Comparison of ENCODE assay signal across 22 mouse cellular contexts in the genomic region with DNA sequence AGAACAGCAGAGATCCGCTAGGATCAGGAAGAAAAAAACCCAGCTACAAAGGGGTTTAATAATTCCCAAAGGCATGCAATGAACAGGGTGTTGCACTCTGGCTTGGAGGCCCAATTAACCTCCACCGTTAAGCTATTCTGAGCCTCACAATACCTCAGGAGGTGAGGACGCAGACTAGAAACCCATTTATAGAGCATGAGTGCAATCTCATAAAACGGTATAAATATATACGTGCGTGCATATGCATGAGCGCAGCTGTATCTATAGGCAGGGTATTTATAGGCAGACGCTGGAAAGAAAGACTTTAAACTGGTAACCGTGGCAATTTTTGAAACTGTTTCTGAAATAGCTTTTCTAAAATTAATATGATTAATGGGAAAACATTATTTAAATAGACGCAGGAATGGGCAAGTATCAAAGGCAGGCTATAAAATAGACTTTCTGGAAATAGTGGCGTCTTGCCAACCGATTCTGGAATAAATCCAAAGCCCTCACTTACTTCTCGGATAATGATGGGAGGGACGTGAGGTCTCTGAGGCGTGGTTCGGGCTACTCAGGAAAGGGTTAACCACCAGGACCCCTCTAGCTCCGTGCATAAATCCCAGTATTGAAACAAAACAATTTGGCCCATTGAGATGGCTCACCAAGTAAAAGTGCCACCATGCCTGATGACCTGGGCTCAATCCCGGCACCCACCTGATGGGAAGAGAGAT. TPM values are rescaled to one million over a fixed set of nuclear protein-coding genes. Genes with fewer than 3 reads are reported as not detected.
A peak's percentile ranks its signal among the peaks of the same experiment; 100 is the strongest.
DNase-seq lines count a peak whose midpoint lies in the region; ATAC-seq and TF ChIP-seq lines count a peak whose summit lies in the region.
"Had no signal": no experiment of that assay in that cellular context is flagged by ENCODE, and none has a peak within 500 bp of the region (broad histone marks: within the 10 kb centered on the region; RNA-seq: fewer than 3 reads in every experiment).

No protein-coding gene starts in this region.

- no peak for DNase-seq in hindbrain, embryonic 14.5 days (ENCODE audit: low spot score)
- no peak for DNase-seq in hindbrain, postnatal 0 days (ENCODE audit: low spot score)
- peak; percentile 39 for DNase-seq in lung, postnatal 10 days
- DNase-seq in lung, postnatal 36 days: no peak
- no peak for DNase-seq in layer of hippocampus, adult 18-20 months (ENCODE audit: low spot score in 2 of 2)
- DNase-seq: cerebellum, adult 11 months; heart, adult 11 months; thymus, postnatal 36 days had no signal

- no peak for TF ChIP-seq CTCF in hindbrain, postnatal 0 days (IDR thresholded peaks at IDR 0.05; ENCODE audit: low read depth)

- no peaks in the 10 kb centered on the region for H3K9me3 ChIP-seq in hindbrain, embryonic 14.5 days (ENCODE audit: control insufficient read depth, low read length)
- no peaks in the 10 kb centered on the region for H3K9me3 ChIP-seq in hindbrain, postnatal 0 days (ENCODE audit: low read length)
- no peaks in the 10 kb centered on the region for H3K9me3 ChIP-seq in forebrain, embryonic 15.5 days
- no peaks in the 10 kb centered on the region for H3K9me3 ChIP-seq in limb, embryonic 13.5 days

- H3K4me1 ChIP-seq in hindbrain, embryonic 14.5 days (replicated peaks; ENCODE audit: control insufficient read depth, insufficient read depth, low read length): peaks cover 15% of the 10 kb centered on the region
- no peaks in the 10 kb centered on the region for H3K4me1 ChIP-seq in hindbrain, postnatal 0 days (ENCODE audit: insufficient read depth, low read length)
- H3K4me1 ChIP-seq in forebrain, embryonic 15.5 days: peaks cover 20% of the 10 kb centered on the region
- H3K4me1 ChIP-seq in limb, embryonic 13.5 days: peaks cover 61% of the 10 kb centered on the region

- 46% methylated on average over 18 of the region's 18 CpGs for WGBS in hindbrain, embryonic 14.5 days
- 34% methylated on average over 18 of the region's 18 CpGs for WGBS in hindbrain, postnatal 0 days
- WGBS in forebrain, embryonic 15.5 days: 15% methylated on average over 18 of the region's 18 CpGs
- WGBS in limb, embryonic 13.5 days: 29% methylated on average over 18 of the region's 18 CpGs

- H3K27ac ChIP-seq in hindbrain, embryonic 14.5 days: 0 out of 2 replicates have a peak overlapping the region, but pooled peaks have one; percentile 26
- H3K27ac ChIP-seq in hindbrain, postnatal 0 days: no peak overlapping the region
- peak overlapping the region; percentile 42 for H3K27ac ChIP-seq in forebrain, embryonic 15.5 days (replicated peaks)
- peak overlapping the region; percentile 61 for H3K27ac ChIP-seq in limb, embryonic 13.5 days
- H3K27ac ChIP-seq: liver, embryonic 14.5 days had no signal

- no peak overlapping the region for H3K4me2 ChIP-seq in hindbrain, embryonic 14.5 days (replicated peaks)
- H3K4me2 ChIP-seq in hindbrain, postnatal 0 days (ENCODE audit: low read depth, low read length): no peak overlapping the region
- H3K4me2 ChIP-seq in forebrain, embryonic 15.5 days (replicated peaks): peak overlapping the region; percentile 17; the same call in 1 of the 2 replicates
- H3K4me2 ChIP-seq in limb, embryonic 13.5 days (replicated peaks): peak overlapping the region; percentile 46

- no peak overlapping the region for H3K4me3 ChIP-seq in hindbrain, embryonic 14.5 days (replicated peaks; ENCODE audit: low read length)
- H3K4me3 ChIP-seq in hindbrain, postnatal 0 days (ENCODE audit: low read length): no peak overlapping the region
- H3K4me3 ChIP-seq in forebrain, embryonic 15.5 days: no peak overlapping the region
- H3K4me3 ChIP-seq in limb, embryonic 13.5 days: no peak overlapping the region; the same call in 1 of the 2 replicates

- H3K27me3 ChIP-seq in hindbrain, embryonic 14.5 days (ENCODE audit: control insufficient read depth, insufficient read depth, low read length): no peaks in the 10 kb centered on the region
- H3K27me3 ChIP-seq in hindbrain, postnatal 0 days (ENCODE audit: insufficient read depth, low read length): no peaks in the 10 kb centered on the region
- no peaks in the 10 kb centered on the region for H3K27me3 ChIP-seq in forebrain, embryonic 15.5 days
- H3K27me3 ChIP-seq in limb, embryonic 13.5 days: no peaks in the 10 kb centered on the region

- ATAC-seq in hindbrain, embryonic 14.5 days (ENCODE audit: low FRiP score): no peak
- ATAC-seq in hindbrain, postnatal 0 days: no peak
- peak; percentile 26; the same call in 1 of the 2 replicates for ATAC-seq in forebrain, embryonic 15.5 days (replicated peaks)
- peak; percentile 80 for ATAC-seq in limb, embryonic 13.5 days (ENCODE audit: low FRiP score, low read depth)
- no peak for ATAC-seq in erythroblast, adult 5-6 weeks (replicated peaks; ENCODE audit: low FRiP score, poor library complexity, severe bottlenecking)
- ATAC-seq: CD4-positive, CD25-positive, alpha-beta regulatory T cell, adult 4 months; inflammation-experienced regulatory T-cells, adult 6 months had no signal

- H3K9ac ChIP-seq in hindbrain, embryonic 14.5 days: no peak overlapping the region
- no peak overlapping the region for H3K9ac ChIP-seq in hindbrain, postnatal 0 days (replicated peaks; ENCODE audit: low read length)
- no peak overlapping the region; the same call in 1 of the 2 replicates for H3K9ac ChIP-seq in forebrain, embryonic 15.5 days (replicated peaks)
- no peak overlapping the region for H3K9ac ChIP-seq in limb, embryonic 13.5 days
- H3K9ac ChIP-seq: liver, embryonic 14.5 days had no signal

- H3K36me3 ChIP-seq in hindbrain, embryonic 14.5 days (replicated peaks; ENCODE audit: control insufficient read depth, insufficient read depth): no peaks in the 10 kb centered on the region
- no peaks in the 10 kb centered on the region for H3K36me3 ChIP-seq in hindbrain, postnatal 0 days (ENCODE audit: insufficient read depth, low read length)
- no peaks in the 10 kb centered on the region for H3K36me3 ChIP-seq in forebrain, embryonic 15.5 days
- H3K36me3 ChIP-seq in limb, embryonic 13.5 days: peaks cover 5% of the 10 kb centered on the region; the same call in 1 of the 2 replicates

RNA-seq across cellular contexts. Expression of a gene that starts 37.2 kb away (rescaled TPM):
- 48.4 and 49.4 TPM in 2 replicates for polyA plus RNA-seq in hindbrain, embryonic 14.5 days (2014; fragmentation: Nextera tagmentation; extraction: Ambion mirVana)
- total RNA-seq in hindbrain, postnatal 0 days (2014; rRNA removed): 103 and 110 TPM in 2 replicates
- polyA plus RNA-seq in hindbrain, postnatal 0 days (2015; fragmentation: Nextera tagmentation; extraction: Ambion mirVana): 26.9 and 28.3 TPM in 2 replicates
- polyA plus RNA-seq in forebrain, embryonic 15.5 days (2015; fragmentation: Nextera tagmentation; extraction: Ambion mirVana): 29.2 and 31.7 TPM in 2 replicates
- polyA plus RNA-seq in limb, embryonic 13.5 days (2015; fragmentation: Nextera tagmentation; extraction: Ambion mirVana): 41.3 and 48.5 TPM in 2 replicates
- 1.2 and 5.0 TPM in 2 replicates for total RNA-seq in erythroblast, adult 5-6 weeks (2015; ENCODE audit: low replicate concordance)
- 1.3 and 4.9 TPM in 2 replicates for total RNA-seq in erythroblast, adult 5-6 weeks (2017; ENCODE audit: low replicate concordance)
- total RNA-seq in layer of hippocampus, adult 18-20 months (2021): 10 to 100 TPM; 34.6 to 34.8 TPM

RNA-seq across cellular contexts. Expression of a gene that starts 55.7 kb away (rescaled TPM):
- polyA plus RNA-seq in hindbrain, embryonic 14.5 days (2014; fragmentation: Nextera tagmentation; extraction: Ambion mirVana): not detected in 2 replicates
- not detected in 2 replicates for total RNA-seq in hindbrain, postnatal 0 days (2014; rRNA removed)
- polyA plus RNA-seq in hindbrain, postnatal 0 days (2015; fragmentation: Nextera tagmentation; extraction: Ambion mirVana): not detected in 2 replicates
- polyA plus RNA-seq in forebrain, embryonic 15.5 days (2015; fragmentation: Nextera tagmentation; extraction: Ambion mirVana): not detected in 2 replicates
- not detected in 2 replicates for polyA plus RNA-seq in limb, embryonic 13.5 days (2015; fragmentation: Nextera tagmentation; extraction: Ambion mirVana)
- not detected in 2 replicates for total RNA-seq in erythroblast, adult 5-6 weeks (2015; ENCODE audit: low replicate concordance)
- not detected in 2 replicates for total RNA-seq in erythroblast, adult 5-6 weeks (2017; ENCODE audit: low replicate concordance)
- total RNA-seq in layer of hippocampus, adult 18-20 months (2021): not detected
- total RNA-seq: adrenal gland, postnatal 25 days; common myeloid progenitor, adult 5-6 weeks; layer of hippocampus, adult 8-10 months; left cerebral cortex, postnatal 10 days; megakaryocyte, adult 5-6 weeks had no signal
- polyA plus RNA-seq: CD4-positive, CD25-positive, alpha-beta regulatory T cell, adult 4 months; heart, embryonic 16.5 days; inflammation-experienced regulatory T-cells, adult 6 months; liver, embryonic 14.5 days; small intestine, adult 2 months; stomach, embryonic 16.5 days had no signal

Comparison
In these comparisons a context has a peak if more than half of its experiments do, and no peak if none do; other contexts are left out.
1. ATAC-seq: peak in forebrain, embryonic 15.5 days (single experiment) and limb, embryonic 13.5 days (single experiment); none in hindbrain, embryonic 14.5 days (single experiment), hindbrain, postnatal 0 days (single experiment) and erythroblast, adult 5-6 weeks (single experiment).
2. H3K4me2 ChIP-seq: peak in forebrain, embryonic 15.5 days (single experiment) and limb, embryonic 13.5 days (single experiment); none in hindbrain, embryonic 14.5 days (single experiment) and hindbrain, postnatal 0 days (single experiment).